Mouse (Mus musculus) CH12.LX (cell line): Measurements from ENCODE around the gene Syn3. TPM values are rescaled to one million over a fixed set of nuclear protein-coding genes. Genes with fewer than 3 reads are reported as not detected.

ENCODE experiments used
- DNase-seq: peaks from one replicate; pipeline ENCODE4 v3.0.0-alpha.2; 2013; ENCODE audit errors: extremely low read depth
- H3K27ac ChIP-seq: 2 replicates; pipeline ENCODE4 v1.5.1; 2012; ENCODE audit warnings: low read depth, mild to moderate bottlenecking, control low read depth, moderate library complexity; ENCODE audit not compliant: insufficient read depth
- H3K27me3 ChIP-seq: replicated peaks from 2 replicates; pipeline ENCODE3; 2012; ENCODE audit warnings: inconsistent platforms
- H3K36me3 ChIP-seq, 2 experiments: replicated peaks in 1 of 2; 2 replicates each; pipeline versions ENCODE3 to v1.6.1; 2012; ENCODE audit warnings: inconsistent platforms in 1 of 2, low read length in 1 of 2, mild to moderate bottlenecking in 1 of 2, mixed read lengths in 1 of 2, moderate library complexity in 1 of 2; ENCODE audit not compliant: control insufficient read depth in 1 of 2, insufficient read depth in 1 of 2
- H3K4me1 ChIP-seq, 2 experiments: 2 replicates each; pipeline ENCODE4 v1.6.1; 2012; ENCODE audit warnings: inconsistent platforms in 1 of 2, moderate library complexity in 1 of 2; ENCODE audit not compliant: insufficient read depth in 2 of 2, control insufficient read depth in 1 of 2
- H3K4me2 ChIP-seq: 2 replicates; pipeline ENCODE4 v1.6.1; 2012; ENCODE audit warnings: low read depth, mild to moderate bottlenecking, control low read depth; ENCODE audit not compliant: poor library complexity, insufficient read depth, severe bottlenecking
- H3K4me3 ChIP-seq, 3 experiments: fragments of 150-350 bp in 1 of 3; sonication (generic) in 1 of 3; replicated peaks in 1 of 3; 2 replicates each; pipeline versions ENCODE3 to v1.5.1; 2011 to 2012; ENCODE audit warnings: low read depth in 2 of 3, low read length in 2 of 3, mild to moderate bottlenecking in 2 of 3, moderate library complexity in 2 of 3, control low read depth in 1 of 3, improper control_type of control experiment in 1 of 3, inconsistent platforms in 1 of 3, mixed read lengths in 1 of 3; ENCODE audit not compliant: poor library complexity in 1 of 3
- H3K79me2 ChIP-seq: replicated peaks from 2 replicates; pipeline ENCODE4 v1.6.1; 2012; ENCODE audit warnings: mild to moderate bottlenecking, moderate library complexity; ENCODE audit not compliant: control insufficient read depth, poor library complexity, insufficient read depth, severe bottlenecking; ENCODE audit errors: extremely low read depth
- H3K9ac ChIP-seq: 2 replicates; pipeline ENCODE4 v1.6.1; 2012; ENCODE audit warnings: low read depth, mild to moderate bottlenecking, control low read depth, moderate library complexity; ENCODE audit not compliant: insufficient read depth
- H3K9me3 ChIP-seq: replicated peaks from 2 replicates; pipeline ENCODE3; 2012; ENCODE audit warnings: low read length, inconsistent platforms, mixed read lengths
- CHD2 ChIP-seq: IDR thresholded peaks from 2 replicates; pipeline ENCODE4 v1.6.1; 2011; ENCODE audit warnings: low read length, improper control_type of control experiment
- CTCF ChIP-seq, 2 experiments: IDR thresholded peaks in 1 of 2; conservative IDR thresholded peaks in 1 of 2; 2 replicates each; pipeline ENCODE4 v1.5.1; 2011 to 2012; ENCODE audit warnings: low read depth in 2 of 2, low read length in 2 of 2, improper control_type of control experiment in 1 of 2, inconsistent platforms in 1 of 2, mild to moderate bottlenecking in 1 of 2, moderate library complexity in 1 of 2
- E2F4 ChIP-seq: IDR thresholded peaks from 2 replicates; pipeline ENCODE4 v1.6.1; 2011; ENCODE audit warnings: low read depth, low read length, improper control_type of control experiment; ENCODE audit not compliant: insufficient replicate concordance
- EP300 ChIP-seq: IDR thresholded peaks from 2 replicates; pipeline ENCODE4 v1.6.1; 2011; ENCODE audit warnings: low read length, improper control_type of control experiment
- ETS1 ChIP-seq: conservative IDR thresholded peaks from 2 replicates; pipeline ENCODE4 v1.6.1; 2012; ENCODE audit warnings: low read depth, mild to moderate bottlenecking, inconsistent platforms, low read length, improper control_type of control experiment, moderate library complexity
- GABPA ChIP-seq: IDR thresholded peaks from 2 replicates; pipeline ENCODE4 v1.6.1; 2012; ENCODE audit warnings: low read depth, low read length, improper control_type of control experiment, inconsistent platforms; ENCODE audit not compliant: insufficient replicate concordance
- IRF4 ChIP-seq: IDR thresholded peaks from 2 replicates; pipeline ENCODE4 v1.6.1; 2014; ENCODE audit warnings: low read depth, mild to moderate bottlenecking, inconsistent platforms, low read length, improper control_type of control experiment
- JUND ChIP-seq: conservative IDR thresholded peaks from 2 replicates; pipeline ENCODE4 v1.6.1; 2011; ENCODE audit warnings: low read depth, low read length, improper control_type of control experiment
- MAFK ChIP-seq: IDR thresholded peaks from 2 replicates; pipeline ENCODE4 v1.6.1; 2011; ENCODE audit warnings: low read length, improper control_type of control experiment; ENCODE audit not compliant: insufficient replicate concordance
- MXI1 ChIP-seq: IDR thresholded peaks from 2 replicates; pipeline ENCODE4 v1.6.1; 2011; ENCODE audit warnings: mild to moderate bottlenecking, low read depth, low read length, improper control_type of control experiment
- MYC ChIP-seq: IDR thresholded peaks from 2 replicates; pipeline ENCODE4 v1.6.1; 2011; ENCODE audit warnings: low read depth, mild to moderate bottlenecking, improper control_type of control experiment, low read length
- PAX5 ChIP-seq: IDR thresholded peaks from 2 replicates; pipeline ENCODE4 v1.6.1; 2012; ENCODE audit warnings: low read length, inconsistent platforms, mixed read lengths
- POLR2A ChIP-seq: IDR thresholded peaks from 2 replicates; pipeline ENCODE4 v1.6.1; 2011; ENCODE audit warnings: low read depth, mild to moderate bottlenecking, improper control_type of control experiment, low read length
- POLR2AphosphoS2 ChIP-seq: IDR thresholded peaks from 2 replicates; pipeline ENCODE4 v1.6.1; 2011; ENCODE audit warnings: low read depth, low read length, improper control_type of control experiment
- SMC3 ChIP-seq: IDR thresholded peaks from 2 replicates; pipeline ENCODE4 v1.6.1; 2011; ENCODE audit warnings: low read depth, low read length, improper control_type of control experiment
- TCF12 ChIP-seq: IDR thresholded peaks from 2 replicates; pipeline ENCODE4 v1.6.1; 2014; ENCODE audit warnings: low read depth, mild to moderate bottlenecking, inconsistent platforms, low read length, improper control_type of control experiment
- USF1 ChIP-seq: IDR thresholded peaks from 2 replicates; pipeline ENCODE4 v1.6.1; 2014; ENCODE audit warnings: low read depth, mild to moderate bottlenecking, inconsistent platforms, low read length, improper control_type of control experiment
- USF2 ChIP-seq: conservative IDR thresholded peaks from 2 replicates; pipeline ENCODE4 v1.6.1; 2011; ENCODE audit warnings: low read depth, low read length, improper control_type of control experiment
- ZKSCAN1 ChIP-seq: IDR thresholded peaks from 2 replicates; pipeline ENCODE4 v1.6.1; 2012; ENCODE audit warnings: low read depth, inconsistent platforms, low read length, improper control_type of control experiment, borderline replicate concordance
- dilution Hi-C: fragments of 300-500 bp; cut with MboI; formaldehyde crosslinking; loops from 2 replicates; pipeline ENCODE4 v1.14.3; 2020; ENCODE audit warnings: low sequenced_read_pairs; ENCODE audit not compliant: extremely low pct_unique_long_range_greater_than_20kb, extremely low pct_ligation_motif_present
- in situ Hi-C: fragments of 300-500 bp; cut with MboI; formaldehyde crosslinking; loops from 3 replicates; pipeline ENCODE4 v1.14.3; 2019; ENCODE audit warnings: low sequenced_read_pairs, low pct_ligation_motif_present, low pct_unique_long_range_greater_than_20kb, mixed read lengths
- polyA plus RNA-seq: library from polyadenylated mRNA; unstranded; fragments of >175 nt; gene quantifications from 2 replicates; pipeline ENCODE4 v1.2.1, GENCODE M21; 2012; ENCODE audit warnings: low read depth; ENCODE audit not compliant: insufficient read length
- total RNA-seq, 2 experiments: library from RNA; depleted of rRNA; stranded (reverse); fragments of 300-350 nt in 1 of 2; fragments of >200 nt in 1 of 2; gene quantifications; 2 replicates each; pipeline ENCODE4 v1.2.3; 2012 to 2014

Gene Syn3
- total and polyA plus RNA-seq, 3 experiments, result 2.8 to 8.9 (median 5.6) TPM

DNA sequence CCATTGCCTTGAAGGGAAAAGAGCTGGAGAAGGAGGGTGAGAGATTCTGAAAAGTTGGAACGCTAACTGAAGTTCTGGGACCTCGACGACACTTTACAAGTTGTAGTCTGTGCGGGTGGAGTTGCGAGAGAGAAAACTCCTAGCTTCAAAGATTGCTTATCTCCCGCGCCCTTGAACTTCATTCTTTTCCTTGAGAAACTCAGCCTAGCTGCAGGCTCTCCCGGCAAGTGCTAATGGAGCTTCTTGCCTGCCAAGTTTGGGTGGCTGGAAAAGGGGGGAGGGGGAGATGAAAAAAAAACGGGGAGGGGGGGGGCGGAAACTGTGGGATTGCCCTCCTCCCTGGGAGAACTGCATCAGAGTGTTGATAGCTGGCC is 197.6 kb downstream of the Syn3 start (continued):
- TF ChIP-seq TCF12, result no peak
- TF ChIP-seq POLR2AphosphoS2, result no peak
- no peak for TF ChIP-seq USF1
- TF ChIP-seq, all 38 proteins: peak for 0

- H3K27ac ChIP-seq, result no peak within 1 kb of the TSS
- H3K4me3 ChIP-seq, result no peak within 1 kb of the TSS
Measured at GRCm38 (mm10) chr10:86300293-86301116, 198.2 kb downstream of the Syn3 start, which contains the start of gene Timp3. Timp3 (plus strand) TSS chr10:86300372.

GRCm38 (mm10) chr10:86299795-86300194 is 198.9 kb downstream of the Syn3 start:
- Histone ChIP-seq H3K9me3 (no peaks in the 10 kb centered on the region), H3K9ac (no peak overlapping the region), H3K79me2 (no peaks in the 10 kb centered on the region), H3K4me3 (no peak overlapping the region), H3K36me3 (peaks cover 0 to 9% of the 10 kb centered on the region in 2 experiments), H3K4me2 (no peak overlapping the region), H3K27ac (no peak overlapping the region), H3K4me1 (peaks cover 0 to 7% of the 10 kb centered on the region in 2 experiments; a peak in 2 of 4 replicates), H3K27me3 (no peaks in the 10 kb centered on the region)
- TF ChIP-seq CTCF (conservative IDR thresholded peaks at IDR 0.05 in 1 of 2, IDR thresholded peaks at IDR 0.05 in 1 of 2; ENCODE audit: low read depth in 2 of 2, low read length in 2 of 2) (no peak), JUND (no peak), MYC (no peak), EP300 (no peak), POLR2A (no peak), PAX5 (no peak), ETS1 (no peak), CHD2 (no peak), MAFK (no peak), MXI1 (no peak), IRF4 (no peak), E2F4 (no peak), GABPA (no peak), SMC3 (no peak), ZKSCAN1 (no peak), USF2 (no peak)
- dilution Hi-C loops, result no loop called here
- in situ Hi-C loops, result loop anchor here (5.0 to 10.0 kb wide), 2 partner anchors 245 to 327 kb away; no protein-coding TSS in a partner anchor
- DNase-seq, result no peak

More at GRCm38 (mm10) chr10:86300293-86301116, 198.2 kb downstream of the Syn3 start, which contains the start of gene Timp3:
- Histone ChIP-seq H3K9ac (no peak within 1 kb of the TSS), H3K4me2 (no peak within 1 kb of the TSS), H3K4me1 (peaks cover 0 to 7% of the 10 kb centered on the region in 2 experiments; a peak in 2 of 4 replicates), H3K36me3 (peaks cover 0 to 7% of the 10 kb centered on the region in 2 experiments), H3K79me2 (no peaks in the 10 kb centered on the region)
- DNase-seq, result no peak
- dilution Hi-C loops, result no loop called here
- TF ChIP-seq SMC3, result no peak
- no peak for TF ChIP-seq IRF4
- TF ChIP-seq, all 38 proteins: peak for 0
- Histone ChIP-seq H3K27me3 (no peaks in the 10 kb centered on the region), H3K9me3 (no peaks in the 10 kb centered on the region)
- in situ Hi-C loops, result no loop called here
